Mouse (Mus musculus) cerebral cortex, adult 2 months (tissue): ENCODE data around the gene Rnft2.

Experiments
- WGBS: fragments of 180-500 bp; shearing (Covaris S2); methylation state at CpG from one replicate; pipeline ENCODE4 v1.1.7; 2018; 5-methylcytosine and 5-hydroxymethylcytosine counted together

Gene Rnft2

DNA sequence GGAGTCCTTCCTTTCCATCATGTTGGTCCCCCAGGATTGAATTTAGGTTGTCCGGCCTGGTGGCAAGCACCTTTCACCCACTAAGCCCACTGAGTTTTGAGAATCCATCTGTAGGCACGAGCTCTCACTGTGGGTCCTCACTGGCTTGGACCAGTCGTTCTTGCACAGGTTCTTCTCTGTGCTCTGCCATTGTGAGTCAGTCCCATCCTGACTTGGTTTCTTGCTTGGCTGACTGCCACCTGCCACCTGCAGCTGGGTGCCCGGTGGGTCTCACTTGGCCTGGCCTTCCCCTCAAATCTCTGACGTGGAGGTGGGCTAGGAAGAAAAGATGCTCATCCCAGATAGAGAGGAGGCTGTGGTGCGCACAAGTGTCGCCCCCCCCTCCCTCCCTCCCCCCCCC is 6.1 kb upstream of the Rnft2 start:
- 68% methylated on average over 5 of the region's 7 CpGs for WGBS

DNA sequence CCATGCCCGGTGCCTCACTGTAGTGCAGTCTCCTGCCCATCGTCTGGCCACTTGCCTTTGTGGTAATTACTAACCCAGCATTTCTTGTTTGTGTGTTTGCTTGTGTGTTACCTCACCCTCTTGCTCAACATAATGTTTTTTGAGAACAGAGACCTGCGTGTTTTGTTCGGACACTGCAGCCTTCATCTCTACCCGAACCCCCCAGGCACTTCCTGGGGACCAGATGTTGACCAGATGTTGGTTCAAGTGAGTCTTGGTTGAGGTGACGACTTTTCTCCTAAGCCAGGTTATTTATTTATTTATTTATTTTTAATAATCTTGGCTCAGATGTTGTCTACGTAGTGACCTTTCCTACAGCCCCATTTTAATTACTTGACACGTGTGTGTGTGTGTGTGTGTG is 2.5 kb upstream of the Rnft2 start:
- 90% methylated on average over 8 of the region's 8 CpGs for whole genome bisulfite sequencing

DNA sequence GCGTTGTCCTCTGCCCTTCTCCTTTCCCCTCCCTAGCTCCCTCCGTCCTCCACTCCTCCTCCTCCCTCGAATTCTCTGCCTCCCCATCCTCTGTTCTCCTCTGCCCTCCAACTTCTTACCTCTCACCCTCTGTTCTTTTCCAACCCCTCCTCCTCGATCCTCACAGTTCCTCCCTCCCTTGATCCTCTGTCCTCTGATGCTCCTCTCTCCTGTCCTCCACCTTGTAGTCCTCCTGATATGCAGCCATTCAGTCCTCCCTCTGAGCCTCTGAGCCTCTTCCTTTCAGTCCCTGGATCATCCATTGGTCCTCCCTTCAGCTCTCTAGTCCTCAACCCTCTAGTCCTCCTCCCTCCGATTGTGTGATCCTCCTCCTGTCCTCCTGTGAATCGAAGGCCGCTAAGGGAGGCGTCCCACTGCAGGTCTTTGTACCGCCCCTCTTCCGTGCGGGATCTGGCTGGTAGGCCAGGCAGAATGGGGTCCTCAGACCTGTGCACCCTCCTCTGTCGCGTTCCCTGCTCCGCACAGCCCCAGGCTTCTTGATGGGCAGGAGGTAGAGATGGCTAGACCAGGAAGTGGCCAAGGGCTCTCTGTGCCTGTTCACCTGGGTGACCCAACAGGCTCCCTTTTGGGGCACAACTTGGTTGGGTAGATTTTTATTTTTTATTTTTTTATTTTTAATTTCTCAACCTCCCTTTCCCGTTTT is 841 bp upstream of the Rnft2 start:
- 7% methylated on average over 15 of the region's 15 CpGs for WGBS

DNA sequence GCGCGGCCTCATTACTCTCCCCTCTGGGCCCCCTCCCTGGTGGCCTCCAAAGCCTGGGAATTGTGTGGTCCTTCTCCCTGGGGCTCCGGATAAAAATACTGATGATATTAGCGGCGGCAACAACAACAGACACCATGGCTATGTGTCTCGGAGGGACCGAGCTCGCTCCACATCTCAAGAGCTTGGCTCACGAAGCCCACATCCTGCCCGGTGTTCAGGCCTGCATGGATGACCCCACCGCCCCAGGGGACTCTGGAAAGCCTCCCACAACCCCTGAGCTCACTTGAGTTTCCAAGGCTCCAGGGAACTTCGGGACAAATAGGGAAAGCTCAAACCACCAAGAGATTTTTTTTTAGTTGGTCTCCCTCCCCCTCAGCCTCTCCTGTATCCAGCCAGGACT is 5.2 kb downstream of the Rnft2 start:
- WGBS = 81% methylated on average over 12 of the region's 12 CpGs

DNA sequence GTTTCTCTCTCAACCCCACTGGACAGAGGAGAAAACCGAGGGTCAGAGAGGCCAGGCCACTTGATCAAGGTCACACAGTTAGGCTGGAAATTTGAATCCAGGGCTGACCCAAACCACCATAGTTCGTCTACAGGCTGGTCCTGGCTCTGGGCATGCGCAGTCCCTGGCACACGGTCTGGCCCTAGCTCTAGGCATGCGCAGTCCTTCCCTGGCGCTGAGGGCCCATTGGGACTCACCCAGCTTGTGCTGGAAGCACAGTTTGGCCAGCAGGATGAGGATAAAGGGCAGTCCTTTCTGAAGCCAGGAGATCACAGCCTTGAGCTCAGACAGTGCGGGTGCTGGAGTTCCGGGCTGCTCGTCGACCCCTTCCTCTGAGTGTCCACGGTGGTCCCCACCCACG is 8.0 kb downstream of the Rnft2 start:
- WGBS = 82% methylated on average over 12 of the region's 12 CpGs

DNA sequence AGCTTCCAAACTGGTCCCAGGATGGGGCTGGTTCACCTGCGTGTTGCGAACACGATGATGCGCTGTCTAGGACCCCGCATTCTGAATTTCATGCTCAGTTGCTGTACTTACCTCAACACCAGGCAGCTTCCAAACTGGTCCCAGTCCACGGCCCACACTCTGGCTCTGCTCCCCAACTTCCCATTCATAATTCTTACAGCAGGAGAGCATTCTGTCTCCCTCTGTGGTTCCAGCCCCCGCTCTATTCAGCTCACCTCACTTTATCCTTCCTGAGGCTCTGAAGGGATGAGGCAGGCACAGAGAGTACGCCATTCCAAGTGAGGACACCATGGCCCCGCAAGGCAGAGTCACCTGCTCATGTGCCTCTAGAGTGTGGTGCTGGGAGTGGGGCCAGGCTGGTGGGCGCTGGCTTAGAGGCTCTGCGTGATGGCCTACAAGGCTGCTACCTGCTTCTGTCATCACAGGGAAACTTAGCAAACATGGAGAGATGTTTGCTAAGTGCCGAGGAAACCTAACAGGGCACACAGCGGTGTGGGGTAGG is 14.8 kb downstream of the Rnft2 start:
- 79% methylated on average over 13 of the region's 13 CpGs for WGBS

DNA sequence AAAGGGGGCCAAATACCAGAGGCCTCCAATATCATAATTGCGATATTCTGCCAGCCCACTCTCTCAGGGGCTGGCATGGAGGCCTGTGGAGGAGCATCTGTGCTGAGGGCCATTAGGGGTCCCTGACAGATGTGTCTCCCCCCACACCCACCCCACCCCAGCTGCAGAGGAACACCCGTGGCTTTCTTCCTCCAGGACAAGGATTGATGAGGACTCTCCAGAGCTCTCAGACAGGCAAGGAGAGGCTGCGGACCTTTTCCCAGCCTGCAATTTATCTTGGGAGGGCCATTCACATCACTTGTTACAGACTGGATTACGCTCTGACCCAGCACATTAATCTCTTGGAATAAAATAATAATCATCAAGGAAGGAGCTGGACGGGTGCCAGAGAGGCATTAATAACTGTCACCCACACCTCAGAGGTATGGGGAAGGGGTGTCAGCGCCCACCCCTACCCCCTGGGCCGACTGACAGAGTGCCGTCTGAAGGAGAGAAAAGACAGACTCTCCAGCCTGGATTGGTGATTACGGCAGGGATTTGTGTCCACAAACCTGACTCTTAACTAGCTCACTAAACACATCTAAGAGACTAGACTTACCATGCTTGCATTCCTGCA is 21.7 kb downstream of the Rnft2 start:
- WGBS = 83% methylated on average over 9 of the region's 9 CpGs

DNA sequence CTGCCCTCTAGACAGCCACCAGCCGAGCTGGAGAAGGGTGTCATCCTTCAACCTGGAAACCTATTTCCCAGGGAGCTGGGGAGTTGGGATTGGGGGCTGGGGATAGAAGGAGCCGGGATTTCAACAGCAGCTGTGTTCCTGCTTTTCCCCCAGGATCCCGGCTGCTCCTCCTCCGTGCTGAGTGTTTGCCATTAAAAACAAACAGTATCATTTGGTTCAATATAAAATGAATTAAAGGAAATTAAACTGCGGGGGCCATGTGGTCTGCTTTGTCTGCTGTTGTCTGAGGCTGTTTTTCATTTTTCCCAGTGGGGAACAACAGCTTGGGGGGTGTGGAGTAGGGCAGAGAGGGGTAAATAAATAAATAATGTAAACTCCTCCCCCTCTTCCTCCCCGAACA is 27.5 kb downstream of the Rnft2 start:
- WGBS = 44% methylated on average over 6 of the region's 6 CpGs

DNA sequence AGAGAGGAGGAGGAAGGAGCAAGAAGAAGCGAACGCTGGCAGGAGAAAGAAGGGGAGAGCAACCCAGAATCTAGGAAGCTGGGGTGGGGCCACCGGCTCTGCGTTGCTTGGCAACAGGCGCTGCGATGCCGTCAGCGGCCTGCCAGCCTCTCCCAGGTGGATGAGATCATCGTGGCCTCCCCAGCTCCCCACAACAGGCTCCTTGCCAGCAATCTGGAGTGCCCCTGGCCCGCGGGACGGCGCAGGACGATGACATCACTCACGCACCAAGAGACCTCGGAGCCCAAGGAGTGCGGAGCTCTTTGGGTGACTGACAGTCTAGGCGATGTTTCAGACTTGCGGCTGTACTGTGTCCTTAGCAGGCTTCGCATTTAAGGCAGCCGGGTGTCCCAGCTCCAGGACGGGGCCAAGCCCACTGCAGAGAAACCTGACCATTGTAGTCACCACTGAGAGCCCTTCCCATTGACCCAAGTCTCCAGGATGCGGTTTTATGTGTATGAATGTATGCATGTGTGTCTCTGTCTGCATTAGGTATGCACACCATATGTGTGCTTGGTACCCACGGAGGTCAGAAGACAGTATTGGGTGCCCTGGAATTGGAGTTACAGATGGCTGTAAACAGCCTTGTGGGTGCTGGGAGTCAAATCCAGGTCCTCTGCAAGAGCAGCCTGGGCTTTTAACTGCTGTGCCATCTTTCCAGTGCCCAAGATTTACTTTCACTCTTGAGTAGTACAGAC is 30.3 kb downstream of the Rnft2 start:
- 4% methylated on average over 24 of the region's 24 CpGs for WGBS

DNA sequence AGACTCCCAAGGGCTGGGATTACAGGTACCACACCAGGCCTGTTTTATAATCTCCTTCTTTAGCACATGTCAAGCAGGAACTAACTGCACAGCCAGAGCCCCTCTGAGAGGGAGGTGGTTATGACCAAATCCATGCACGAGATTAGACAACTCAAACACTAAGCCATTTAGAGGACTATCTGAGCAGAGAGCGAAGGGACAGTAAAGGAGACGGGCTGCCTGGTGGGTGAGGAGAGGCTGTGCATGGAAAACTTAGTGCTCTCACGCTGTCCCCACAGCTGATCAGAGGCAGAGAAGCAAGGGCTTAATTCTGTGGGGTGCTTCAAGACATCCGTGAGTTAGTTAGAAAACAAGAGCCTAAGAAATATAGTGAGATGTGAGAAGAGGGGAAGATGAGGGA is 30.9 kb downstream of the Rnft2 start:
- 19% methylated on average over 5 of the region's 5 CpGs for WGBS

DNA sequence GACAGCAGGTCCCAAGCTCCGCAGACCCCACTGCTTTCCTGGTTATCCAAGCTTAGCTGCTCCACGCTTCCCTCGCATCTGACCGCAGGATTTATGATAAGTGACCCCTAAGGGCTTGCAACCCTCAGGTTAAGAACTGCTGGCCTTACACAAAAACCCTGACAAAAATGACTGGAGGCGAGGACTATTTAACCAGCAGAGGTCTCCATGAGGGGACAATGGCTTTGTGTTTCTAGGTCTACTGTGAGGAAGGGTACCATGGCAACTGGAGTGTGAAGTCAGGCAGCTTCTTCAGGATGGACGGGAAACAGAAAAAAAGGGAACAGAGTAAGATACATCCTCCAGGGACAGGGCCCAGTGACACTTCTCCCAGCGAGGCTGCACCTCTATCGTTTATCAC is 39.1 kb downstream of the Rnft2 start:
- 83% methylated on average over 8 of the region's 8 CpGs for WGBS

DNA sequence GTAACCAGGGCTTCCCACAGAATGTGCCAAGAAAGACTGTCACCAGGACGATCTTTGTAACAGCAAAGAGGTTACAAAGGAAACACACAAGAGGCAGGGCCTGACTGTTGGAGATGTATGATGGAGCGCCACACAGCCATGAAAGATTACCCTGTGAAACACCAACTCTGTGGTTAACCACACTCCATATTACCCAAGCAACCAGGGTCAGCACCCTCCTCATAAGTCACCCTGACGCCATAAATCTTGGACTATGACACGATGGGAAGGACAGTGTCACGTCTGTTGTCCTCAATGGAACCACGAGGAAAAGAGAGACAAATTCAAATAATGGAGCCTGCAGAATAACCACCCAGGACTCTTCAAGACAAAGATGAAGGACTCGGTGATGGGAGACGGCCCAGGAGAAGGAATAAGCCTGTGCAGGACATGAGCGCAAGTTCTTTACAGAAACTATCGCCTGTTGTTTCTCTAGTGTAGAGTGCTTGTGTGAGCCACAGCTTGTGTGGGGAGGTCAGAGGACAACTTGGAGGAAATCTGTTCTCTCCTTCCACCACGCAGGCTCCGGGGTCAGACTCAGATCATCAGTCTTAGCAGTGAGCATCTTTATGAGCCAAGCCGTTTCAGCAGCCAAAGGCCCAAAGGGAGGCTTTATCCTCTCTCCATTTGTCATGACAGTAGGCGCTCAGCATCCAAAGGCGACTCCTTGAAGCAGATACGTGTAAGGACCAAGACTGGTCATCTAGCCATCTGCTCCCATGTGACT is 40.1 kb downstream of the Rnft2 start:
- 87% methylated on average over 16 of the region's 16 CpGs for WGBS

DNA sequence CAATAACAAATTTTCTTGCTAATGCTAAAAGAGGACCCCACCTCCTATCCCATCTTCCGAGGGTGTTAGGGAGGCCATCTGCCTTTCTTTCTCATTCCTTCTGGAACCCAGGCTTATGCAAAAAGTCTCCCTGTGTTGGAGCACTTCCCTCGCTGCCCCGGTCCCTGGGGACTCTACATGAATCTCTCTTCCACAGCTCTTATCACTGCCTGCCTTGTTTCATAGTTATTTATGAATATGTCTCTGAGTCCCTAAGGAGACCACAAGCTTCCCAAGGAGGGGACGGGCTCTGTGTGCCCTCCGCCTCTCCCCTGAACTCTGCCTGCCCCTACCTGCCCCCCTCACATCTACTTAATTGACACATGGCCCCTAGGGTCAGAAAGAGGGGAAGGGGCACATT is 45.2 kb downstream of the Rnft2 start:
- 58% methylated on average over 5 of the region's 5 CpGs for WGBS

DNA sequence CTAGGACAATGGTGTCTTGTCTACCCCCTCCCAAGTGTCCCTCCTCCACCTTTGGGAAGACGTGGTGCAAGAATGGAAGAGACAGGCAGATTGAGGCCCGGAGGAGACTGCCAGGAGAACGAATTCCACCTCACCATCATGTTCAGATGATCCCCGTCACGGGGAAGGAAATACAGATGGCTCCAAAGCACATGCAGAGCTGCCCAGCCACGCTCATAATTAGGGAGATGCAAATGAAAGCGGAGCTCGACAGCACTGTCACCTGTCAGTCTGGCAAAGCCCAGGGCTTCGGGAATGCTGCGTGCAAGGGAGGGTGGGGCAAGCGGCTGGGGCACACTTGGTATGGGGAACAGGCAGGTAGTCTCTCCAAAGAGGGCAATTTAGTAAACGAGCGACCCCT is 47.5 kb downstream of the Rnft2 start:
- WGBS = 73% methylated on average over 13 of the region's 13 CpGs

DNA sequence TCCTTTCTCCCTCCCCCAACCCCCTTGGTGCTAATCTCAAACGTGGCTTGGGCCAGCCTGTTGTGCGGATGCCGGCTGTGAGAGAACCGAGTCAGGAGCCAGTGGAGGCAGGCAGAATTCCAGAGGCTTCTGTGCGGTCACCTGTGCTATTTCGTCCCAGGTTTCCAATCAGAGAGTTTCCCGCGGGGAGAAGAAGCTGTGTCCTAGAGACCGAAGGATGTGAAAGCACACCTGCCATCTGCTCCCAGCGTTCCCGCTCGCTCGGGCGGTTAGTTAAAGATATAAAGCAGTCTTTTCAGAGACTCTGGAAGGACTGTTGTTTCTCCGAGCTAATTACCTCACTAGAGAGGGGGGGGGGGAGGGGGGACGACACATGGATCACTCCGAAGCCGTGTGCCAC is 52.7 kb downstream of the Rnft2 start:
- whole genome bisulfite sequencing = 23% methylated on average over 18 of the region's 18 CpGs

DNA sequence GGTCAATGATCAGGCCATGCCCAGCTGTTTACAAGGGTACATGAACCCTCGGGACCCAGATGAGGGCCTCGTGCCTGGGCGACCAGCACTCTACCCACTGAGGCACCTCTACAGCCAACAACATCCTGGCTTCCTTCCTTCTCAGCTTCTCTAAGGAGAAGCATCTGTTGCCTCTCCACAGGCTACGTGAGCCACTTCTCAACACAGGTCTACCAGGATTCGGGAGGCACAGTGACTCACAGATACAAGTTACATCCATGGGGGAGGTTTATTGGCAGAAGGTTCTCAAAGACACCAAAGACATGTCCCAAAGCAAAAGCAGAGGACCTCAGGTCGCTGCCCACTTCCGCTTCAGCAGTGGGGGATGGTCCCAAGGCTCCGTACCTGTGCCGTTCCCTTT is 54.4 kb downstream of the Rnft2 start:
- WGBS = 61% methylated on average over 9 of the region's 9 CpGs

DNA sequence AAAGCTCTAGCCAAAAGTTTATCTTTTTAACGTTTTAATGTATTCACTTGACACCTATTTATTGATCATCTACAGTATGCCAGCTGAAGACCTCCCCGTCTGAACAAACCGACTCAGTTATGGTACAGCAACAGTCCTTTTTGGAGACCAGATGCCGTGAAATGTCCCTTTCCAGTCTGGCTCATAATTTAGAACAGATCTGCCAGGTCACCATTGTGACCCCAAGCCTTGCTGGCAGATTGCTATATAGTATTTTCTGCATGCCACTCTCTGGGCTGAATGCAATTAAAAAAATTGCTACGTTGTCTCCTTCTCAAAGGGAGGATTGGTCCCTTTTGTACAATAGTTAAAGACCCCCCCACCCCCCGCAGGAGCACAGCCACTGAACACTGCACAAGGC is 56.6 kb downstream of the Rnft2 start:
- 52% methylated on average over 6 of the region's 6 CpGs for WGBS

DNA sequence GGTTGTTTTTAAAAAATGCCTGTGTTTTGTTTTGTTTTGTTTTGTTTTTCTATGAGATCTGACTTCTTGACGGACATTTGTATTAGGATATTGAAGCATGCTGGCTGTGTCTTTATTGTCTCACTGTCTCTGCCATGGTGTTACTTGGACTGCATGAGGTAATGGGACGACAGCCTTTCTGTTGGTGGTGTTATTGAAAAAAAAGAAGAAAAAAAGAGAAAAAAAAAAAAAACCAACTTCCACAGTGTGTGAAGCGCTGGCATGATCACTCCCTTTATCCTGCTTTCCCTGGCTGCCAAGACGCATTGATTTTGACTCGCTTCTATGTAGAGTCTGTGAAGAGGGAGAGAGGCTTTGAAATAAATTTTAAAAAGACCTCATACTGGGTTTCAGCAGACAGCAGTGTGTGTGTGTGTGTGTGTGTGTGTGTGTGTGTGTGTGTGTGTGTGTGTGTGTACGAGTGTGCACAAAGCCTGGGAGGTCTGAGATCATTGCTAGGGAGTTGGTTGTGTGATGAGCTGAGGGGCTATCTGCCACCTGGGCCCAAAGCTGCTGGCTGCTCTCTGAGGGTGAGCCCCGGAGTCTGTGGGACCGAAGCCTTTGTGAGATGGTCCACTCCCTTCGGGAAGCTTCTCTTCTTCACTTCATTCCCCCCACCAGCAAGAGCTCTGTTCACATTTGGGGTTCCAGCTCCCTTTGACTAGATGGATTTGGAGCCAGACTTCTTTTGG is 57.8 kb downstream of the Rnft2 start:
- WGBS = 44% methylated on average over 9 of the region's 9 CpGs

DNA sequence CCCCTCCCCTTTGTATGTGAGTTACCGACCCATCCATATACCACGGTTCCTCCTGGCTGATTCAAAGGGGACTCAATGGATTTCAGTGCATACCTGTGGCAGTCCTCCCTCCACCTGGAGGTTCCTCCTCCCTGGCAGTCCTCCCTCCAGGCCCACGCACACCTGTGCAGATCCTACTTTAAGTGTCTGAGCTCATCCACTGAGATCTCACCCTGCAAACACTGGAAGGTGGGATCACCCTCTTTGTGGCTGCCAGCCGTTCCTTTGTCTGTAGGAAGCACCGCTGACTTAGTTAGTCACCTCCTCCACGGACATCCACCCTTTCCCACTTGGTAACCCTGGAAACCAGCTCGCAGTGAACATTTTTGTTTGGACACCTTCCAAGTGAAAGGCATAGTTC is 67.3 kb downstream of the Rnft2 start:
- 49% methylated on average over 7 of the region's 7 CpGs for WGBS

DNA sequence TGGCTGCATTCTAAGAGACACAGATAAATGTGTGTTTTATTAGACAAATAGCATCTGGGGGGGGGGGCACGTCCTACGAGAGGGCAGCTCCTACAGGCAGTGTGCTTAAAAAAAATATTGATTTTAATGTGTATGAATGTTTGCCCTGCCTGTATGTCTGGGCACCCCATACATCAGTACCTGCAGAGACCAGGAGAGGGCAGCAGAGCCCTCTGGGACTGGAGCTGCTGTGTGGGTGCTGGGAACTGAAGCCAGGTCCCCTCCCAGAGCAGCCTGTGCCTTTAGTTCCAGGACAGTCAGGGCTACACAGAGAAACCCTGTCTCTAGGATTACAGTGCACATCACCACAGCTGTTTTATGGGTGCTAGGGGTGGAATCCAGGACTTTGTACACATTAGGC is 69.8 kb downstream of the Rnft2 start:
- WGBS = 50% methylated on average over 2 of the region's 2 CpGs

DNA sequence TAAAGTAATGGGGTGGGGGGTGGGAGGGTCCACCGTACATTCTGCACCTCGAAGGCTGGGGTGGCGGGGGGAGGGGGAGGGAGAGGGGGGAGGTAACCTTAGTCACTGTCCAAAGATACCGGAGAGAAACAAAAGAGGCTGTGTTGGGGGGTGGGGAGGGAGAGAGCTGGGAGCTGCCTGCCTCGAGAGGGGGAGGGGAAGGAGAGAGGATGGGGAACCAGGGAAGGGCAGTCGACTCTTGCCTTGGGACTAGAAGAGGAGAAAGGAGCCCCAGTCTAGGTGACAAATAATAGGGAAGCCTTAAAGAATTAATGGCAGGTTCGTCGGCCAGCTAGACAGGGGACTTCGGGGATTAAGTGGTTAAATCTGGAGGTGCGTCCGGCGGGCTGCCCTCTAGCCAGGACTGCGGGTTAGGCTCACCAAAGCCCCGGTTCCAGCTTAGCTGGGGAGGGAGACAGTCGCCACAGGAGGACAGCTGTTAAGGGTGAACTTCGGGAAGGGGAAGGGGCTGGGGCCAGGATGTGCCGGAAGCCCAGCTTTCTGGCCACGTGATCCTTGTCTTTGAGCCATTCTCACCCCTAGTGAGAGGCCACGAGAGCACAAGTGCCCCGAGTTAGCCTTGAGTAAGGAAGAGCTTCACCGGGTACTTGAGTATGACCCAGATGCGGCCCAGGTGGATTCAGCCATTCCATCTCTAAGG is 70.5 kb downstream of the Rnft2 start:
- 9% methylated on average over 22 of the region's 22 CpGs for WGBS
